Mouse (Mus musculus) urinary bladder, postnatal 4 days (tissue): ENCODE data around the gene Rpf1.

Experiments
- DNase-seq, 2 experiments: peaks; one replicate each; pipeline ENCODE4 v3.0.0; 2021 to 2022; ENCODE audit warnings: low spot score in 2 of 2

Gene Rpf1

DNA sequence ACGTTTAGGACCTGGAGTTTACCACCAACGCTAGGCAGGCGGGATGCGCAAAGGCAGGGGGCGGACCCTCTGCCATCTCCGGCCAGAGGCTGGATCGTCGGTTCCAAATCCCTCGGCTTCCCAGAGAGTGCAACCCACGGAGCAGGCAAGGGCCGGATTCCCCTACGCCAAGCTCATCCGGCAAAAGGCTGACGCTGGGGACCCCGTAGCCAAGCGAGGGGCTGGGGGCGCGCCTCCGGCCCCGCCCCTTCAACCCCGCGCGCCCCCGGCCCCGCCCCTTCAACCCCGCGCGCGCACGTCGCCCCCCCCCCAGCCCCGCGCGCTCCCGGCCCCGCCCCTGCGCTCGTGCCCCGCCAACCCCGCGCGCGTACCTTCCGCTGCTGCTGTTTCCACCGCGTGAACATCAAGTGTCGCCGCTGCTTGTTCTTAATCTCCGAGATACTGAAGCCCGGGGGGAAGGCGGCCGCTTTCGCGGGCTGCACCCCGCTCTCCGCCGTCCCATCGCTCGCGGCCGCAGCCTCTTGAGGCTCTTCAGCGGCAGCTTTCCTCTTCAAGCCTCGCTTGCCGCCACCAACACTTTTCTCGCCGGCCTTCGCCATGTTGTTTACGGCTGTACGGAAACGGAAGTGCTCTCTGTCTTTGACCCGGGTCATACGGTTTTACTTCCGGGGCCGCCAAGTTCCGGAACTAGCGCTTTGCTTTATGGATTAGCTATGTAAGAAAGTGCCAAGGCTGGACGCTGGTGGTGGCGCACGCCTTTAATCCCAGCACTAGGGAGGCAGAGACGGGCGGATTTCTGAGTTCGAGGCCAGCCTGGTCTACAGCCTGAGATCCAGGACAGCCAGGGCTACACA lies at the start of gene Rpf1:
Rpf1 (minus strand) TSS at position 632 of the 854 bp plus-strand sequence.
- DNase-seq: peak; percentile 84 to 86

DNA sequence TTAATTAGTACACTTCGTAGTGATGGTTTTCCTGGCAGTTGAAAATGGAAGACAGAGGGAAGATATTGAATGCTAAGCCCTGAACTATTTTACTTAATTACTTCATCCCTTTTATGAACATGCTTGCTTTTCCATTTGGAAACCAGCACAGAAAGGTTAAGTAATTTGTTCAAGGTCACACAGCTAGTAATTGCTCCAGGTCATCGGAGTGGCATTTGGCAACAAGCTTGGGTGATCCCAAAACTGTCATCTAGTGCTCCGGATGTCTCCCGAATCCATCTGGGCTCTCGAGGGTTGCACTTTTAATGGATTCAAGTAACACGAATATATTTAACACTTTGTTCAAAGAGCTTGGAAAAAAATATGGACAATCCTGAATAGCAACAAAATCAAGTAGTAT lies 49.7 kb upstream of the Rpf1 start:
- no peak for DNase-seq

DNA sequence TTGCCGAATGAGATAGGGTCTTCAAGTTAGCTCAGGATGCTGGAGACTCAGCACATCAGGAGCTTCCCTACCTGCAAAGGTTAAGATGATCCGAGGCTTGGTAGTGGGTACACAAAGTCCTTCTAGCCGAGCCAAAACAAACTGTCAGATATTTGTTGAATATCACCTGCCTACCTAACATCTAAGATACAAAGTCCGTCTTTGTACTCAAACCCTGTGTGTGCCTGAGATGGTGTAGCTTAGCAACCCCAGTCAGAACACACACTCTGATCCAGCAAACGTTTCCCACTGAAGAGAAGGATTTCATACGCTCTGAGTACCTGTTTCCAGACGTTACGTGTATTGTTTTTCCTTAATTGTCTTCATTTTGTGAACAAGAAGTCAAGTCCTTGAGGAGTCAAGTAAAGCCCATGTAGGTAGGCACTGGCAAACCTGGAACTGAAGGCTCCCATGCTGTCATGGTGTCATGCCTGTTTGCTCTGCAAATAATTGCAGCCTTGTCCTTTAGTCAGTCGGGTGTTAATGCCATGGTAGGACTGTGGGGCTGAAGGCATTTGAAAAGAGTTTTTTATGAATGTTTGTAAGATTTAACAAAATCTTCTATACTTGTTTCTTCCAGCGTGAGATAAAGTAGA lies 49.0 kb upstream of the Rpf1 start, which contains the start of gene Uox:
Uox (plus strand) TSS at position 279 of the 635 bp plus-strand sequence.
- DNase-seq: no peak

DNA sequence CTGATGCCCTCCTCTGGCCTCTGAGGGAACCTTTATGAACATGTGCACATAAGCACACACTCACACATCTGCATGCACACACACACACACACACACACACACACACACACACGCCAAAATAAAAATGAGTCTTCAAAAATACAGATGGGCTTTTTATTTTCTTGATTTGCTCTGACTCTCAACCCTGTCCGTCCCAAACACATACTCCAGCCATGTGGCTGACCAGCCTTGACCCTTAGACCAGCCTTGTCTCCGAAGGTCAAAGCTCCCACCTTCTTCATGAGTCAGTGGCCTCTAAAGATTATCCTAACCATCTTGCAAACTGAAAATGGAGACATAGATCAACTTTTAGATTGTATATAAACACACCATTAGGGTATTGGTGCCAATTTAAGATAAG lies 48.4 kb upstream of the Rpf1 start:
- no peak for DNase-seq

DNA sequence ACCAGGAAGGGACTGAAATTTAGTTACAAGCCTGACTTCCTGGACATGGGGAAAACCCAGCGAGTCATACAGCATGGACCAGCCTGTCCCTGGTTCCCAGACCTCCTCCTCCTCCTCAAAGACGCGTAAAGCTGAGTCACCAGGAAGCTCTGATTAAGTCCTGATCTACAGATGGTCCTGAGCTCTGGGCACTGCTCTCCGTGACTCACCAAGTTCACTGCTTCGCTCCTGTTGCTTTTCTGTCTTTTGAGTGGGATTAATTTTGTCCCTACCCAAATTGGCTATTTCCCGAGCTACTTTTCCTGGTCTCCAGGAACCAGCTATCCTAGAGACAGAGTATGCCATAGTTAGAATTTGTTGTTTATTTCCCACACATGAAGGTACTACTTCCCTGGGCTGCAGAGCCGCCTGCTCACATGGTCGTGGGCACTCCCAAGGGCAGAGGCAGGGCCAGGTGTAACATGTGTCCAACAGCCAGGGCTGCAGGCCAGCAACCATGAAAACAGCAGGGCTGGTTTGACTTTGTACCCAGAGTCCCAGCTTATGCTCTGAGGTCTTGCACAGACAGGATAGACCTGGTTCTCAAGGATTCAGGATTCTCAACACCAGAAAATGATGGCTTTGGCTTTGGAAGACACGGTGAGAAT lies 46.8 kb upstream of the Rpf1 start:
- no peak for DNase-seq

DNA sequence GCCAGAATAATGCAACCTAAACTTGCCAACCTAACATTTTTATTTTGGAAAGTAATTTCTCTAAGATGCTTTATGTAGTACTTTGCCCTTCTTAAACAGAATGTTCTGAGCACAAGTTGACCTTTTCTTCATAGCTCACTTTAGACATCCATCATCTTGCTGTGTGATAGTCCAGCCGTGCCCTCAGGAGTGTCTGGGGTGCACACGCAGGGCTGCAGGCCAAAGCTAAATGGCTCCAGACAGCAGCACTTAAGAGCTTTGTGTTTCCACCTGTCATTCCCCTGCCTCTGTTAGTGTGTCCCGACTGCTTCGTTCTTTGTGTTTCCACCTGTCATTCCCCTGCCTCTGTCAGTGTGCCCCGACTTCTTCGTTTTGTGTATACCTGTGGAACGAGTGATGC lies 46.1 kb upstream of the Rpf1 start:
- DNase-seq: no peak

DNA sequence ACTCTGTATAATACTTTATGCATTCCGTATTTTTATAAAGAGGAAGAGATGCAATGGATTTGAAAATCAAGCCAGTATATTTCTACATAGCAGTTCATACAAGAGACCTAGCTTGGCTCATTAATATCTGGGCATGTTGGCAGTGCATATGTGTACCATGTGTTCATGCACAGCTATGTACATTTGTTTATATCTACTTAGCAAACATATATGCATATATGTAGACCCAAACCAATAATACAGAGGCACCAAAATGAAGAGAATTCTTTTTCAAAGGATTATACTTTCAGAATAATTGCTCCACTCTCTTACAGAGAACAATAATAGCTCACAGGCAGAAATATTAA lies 43.8 kb upstream of the Rpf1 start:
- no peak for DNase-seq

DNA sequence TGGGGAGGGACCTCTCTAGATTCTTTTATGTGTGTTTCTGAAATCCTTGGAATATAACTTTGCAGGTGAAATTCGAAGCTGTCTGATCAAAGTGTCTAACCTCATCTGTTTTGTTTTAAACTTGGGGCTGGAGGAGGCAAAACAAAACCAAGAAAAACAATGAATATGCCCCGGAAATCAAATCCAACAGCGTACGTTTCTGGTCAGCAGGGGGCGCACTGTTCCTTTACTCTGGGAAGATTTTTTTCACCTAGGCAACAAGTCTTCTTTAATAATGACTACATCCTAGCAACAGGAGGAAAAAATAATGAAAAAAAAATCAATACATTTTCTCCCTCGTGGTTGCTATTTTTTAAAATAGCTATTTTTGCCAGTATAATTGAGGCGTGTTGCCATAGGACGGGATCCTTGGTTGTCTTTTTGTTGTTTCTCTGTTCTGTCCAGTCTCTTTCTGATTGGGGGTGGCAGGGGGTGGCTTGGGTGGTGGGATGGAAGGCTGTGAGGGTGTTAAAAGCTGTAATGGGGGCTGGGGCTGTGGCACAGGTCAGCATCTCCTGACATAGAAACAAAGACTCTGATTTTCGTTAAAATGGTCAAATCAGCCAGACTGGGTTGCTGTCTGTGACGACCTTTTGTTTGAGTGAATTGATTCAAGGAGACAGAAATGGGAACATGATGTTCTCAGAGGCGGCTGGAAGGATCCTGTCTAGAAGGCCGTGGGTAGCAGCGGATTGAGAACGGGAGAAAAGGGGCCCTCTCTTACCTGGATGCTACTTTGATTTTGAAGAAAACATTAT lies 43.2 kb upstream of the Rpf1 start:
- DNase-seq: peak; percentile 36 to 79

DNA sequence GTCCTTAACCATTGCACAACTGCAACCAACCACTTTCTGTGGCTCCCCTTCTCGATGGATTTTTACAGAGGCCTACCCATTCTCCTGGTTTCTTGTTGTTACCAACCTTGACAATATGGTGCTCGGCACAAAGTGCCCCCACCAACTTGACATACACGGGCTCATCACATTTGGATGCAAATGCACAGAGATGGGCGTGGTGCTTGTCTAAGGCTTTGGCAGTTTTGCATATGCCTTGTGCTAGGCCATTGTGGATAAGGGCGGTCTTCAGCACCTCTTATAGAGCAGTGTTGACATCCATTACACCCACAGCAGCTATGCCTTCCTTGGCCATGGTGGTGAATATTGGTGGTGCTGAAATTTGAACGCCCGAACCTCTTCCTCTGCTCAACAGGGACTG lies 41.7 kb upstream of the Rpf1 start:
- no peak for DNase-seq

DNA sequence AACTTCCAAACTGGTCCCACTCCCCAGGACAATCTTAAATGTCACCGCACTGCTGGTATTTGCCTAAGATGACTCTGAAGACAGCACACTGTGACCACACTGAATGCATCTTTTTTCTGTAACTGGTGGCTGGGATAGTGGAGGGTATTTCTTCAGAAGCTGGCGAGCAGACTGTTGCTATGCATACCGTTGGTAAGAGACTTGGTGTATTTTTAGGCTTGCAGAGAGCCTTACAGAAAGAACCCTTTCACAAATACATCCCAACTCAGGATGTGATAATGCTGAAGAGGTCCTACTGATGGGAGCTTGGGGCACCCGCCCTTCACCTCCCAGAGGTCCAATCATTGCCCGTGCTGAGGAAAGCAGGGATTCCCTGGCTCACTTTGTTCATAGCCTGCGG lies 36.3 kb upstream of the Rpf1 start:
- DNase-seq: no peak

DNA sequence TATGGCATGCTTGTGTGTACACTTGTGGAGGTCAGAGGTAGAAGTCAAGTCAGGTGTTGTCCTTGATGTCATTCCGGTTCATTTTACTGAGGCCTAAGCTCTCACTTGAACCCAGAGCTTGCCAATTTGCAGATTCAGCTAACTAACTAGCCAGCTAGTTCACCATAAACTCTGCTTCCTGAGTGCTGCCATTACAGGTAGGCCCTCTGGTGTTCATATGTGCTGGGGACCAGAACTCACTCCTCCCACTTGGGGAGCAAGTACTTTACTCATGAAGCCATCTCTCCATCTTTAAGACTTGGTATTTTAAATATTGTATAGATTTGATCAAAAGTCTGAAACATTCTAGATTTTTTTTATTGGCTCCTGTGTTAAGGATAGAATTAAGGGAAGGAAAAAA lies 35.3 kb upstream of the Rpf1 start:
- no peak for DNase-seq

DNA sequence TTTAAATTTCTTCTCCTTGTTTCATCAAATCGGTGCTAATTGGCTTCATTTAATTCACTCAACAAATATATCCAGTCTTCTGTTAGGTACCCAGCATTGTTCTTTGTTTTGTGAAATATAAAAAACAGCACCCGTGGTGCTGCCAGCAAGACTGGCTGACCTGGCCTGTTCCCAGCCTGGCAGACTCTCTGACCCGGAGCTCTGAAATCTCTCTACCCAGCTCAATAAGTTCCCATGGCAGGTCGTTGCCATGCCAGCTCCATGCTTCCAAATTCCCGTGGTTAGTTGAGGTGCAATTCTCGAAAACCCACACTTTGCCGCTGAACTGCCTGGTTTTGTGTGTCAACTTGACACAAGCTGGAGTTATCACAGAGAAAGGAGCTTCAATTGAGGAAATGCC lies 33.6 kb upstream of the Rpf1 start:
- no peak for DNase-seq

DNA sequence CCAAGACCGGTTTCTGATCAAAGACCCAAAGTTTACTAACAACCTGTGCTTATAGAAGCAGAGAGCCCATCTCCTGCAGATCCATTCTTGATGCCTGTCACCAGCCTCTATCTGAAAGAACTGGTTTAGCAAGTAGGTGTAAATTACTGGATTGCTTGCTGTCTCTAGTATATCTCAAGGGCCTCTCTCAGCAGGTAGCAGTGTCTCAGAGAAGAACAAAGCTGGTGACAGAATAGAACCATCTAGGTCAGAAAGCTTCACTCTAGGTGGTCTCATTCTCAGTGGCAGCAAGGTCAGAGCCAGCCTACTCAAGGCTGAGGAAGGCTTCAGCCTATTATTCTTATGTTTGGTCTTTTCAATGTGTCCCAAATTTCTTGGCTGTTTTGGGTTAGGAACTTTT lies 22.4 kb upstream of the Rpf1 start:
- no peak for DNase-seq

DNA sequence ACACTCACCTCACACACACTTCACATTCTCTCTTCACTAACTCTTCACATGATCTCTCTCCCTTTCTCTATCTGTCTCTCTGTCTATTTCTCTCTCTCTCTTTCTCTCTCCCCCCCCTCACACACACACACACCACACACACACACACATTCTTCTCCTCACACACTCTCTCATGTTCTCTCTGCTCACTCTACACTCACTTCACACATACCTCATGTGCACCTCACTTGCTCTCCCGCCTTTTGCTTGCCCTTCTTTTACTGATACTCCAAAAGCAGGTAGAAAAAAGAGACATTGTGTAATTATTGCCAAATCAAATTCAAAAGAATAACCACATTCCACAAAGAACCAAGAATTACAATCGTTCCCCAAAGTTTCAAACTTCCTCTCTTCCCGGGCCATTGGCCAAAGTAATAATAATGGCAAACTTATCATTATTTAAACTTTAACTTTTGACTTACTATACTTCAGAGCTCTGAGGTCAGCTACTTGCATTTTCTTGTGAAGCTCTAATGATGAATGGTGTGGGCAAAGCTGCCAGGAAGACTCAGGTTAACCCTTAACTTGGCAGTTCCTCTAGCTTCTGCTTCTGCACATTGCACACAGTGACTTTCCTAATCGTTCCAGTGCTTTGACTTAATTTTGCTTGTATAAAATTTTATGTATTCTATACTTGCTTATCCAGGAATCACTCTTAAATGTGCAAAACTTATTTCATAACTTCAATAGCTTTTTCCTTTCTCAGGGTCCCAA lies 19.5 kb upstream of the Rpf1 start:
- no peak for DNase-seq

DNA sequence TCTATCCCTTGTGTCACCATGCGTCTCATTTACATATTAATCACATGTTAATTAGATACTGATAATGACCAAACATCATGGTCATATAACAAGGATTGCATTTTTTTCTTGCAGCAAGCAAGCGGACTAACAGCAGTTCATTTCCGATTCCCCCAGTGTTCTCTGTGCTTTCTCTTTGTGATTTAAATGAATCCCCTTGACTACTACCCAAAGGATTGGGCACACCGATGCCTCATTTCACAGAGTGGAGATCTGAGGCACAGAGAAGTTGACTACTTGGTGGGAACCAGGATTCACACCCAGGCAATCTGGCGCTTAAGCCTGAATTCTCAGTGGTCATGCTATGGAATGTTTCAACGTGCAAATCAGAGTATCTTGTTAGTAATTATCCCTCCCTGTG lies 13.8 kb upstream of the Rpf1 start:
- no peak for DNase-seq

DNA sequence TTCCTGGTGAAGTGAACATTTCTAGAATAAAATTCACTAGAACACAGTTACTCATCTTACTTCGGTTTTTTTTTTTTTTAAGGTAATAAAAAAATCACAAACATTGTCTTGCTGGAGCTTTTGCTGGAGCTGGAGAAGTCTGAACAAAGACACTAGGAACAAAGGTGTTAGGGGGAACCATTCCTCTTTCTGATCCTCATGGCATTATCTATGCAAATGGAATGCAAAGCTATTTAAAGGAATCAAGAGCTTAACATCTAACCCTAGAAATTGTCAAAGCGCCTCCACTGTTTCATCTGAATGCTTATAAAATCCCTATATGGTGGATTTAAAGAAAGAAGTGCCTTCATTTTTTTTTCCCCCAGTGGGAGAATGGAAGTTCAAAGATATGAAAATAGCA lies 7.1 kb upstream of the Rpf1 start:
- no peak for DNase-seq

DNA sequence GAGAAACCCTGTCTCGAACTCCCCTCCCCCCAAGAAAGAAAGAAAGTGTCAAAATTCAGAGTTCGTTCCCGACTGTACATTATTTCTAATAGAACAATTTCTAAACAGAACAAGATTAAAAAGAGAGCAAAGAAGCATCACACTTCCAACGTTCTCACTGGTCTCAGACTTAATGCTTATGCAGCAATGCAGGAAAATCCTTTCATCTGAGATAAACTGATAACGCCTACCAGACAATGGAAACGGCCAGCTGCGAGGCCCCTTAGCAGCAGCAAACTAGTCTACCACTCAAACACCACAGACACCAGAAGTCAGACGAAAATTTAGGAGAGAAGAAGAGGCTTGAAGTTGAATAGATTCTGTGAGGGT lies 407 bp upstream of the Rpf1 start:
- no peak for DNase-seq

DNA sequence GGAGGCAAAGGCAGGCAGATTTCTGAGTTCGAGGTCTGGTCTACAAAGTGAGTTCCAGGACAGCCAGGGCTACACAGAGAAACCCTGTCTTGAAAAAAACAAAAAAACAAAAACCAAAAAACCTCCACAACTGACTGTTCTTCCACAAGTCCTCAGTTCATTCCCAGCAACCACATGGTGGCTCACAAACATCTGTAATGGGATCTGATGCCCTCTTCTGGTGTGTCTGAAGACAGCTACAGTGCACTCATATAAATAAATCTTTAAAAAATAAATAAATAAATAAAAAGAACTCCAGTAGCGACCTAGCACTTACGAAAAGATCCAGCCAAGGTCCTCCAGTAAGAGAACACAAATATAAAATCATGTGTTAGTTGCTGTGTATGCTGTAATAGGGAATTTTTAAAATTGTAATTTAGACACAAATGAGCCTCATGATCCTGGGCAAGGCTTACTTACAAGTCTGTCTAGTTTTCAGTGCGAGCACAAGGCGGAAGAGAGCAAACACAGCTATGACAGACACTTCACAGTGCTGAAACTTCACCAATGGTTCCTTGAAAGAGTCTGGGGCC lies 917 bp downstream of the Rpf1 start:
- DNase-seq: no peak

DNA sequence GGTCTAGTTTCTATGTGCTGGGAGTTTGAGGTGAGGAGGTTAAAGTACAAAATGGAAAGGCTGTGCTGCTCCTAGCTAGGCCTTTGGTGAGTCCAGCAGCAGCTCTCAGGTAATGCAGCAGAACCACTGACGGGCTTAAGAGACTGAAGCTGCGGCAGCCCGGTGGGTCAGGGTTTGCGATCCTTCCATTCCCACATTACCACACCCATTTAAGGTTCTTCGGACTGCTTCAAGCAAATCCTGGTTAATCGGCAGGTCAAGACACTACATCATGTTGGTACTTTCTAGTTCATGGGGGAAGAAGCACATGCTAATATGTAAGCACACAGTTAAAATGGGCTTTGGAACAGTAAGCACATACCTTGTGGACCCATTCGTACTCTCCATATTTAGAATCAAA lies 14.5 kb downstream of the Rpf1 start:
- no peak for DNase-seq

DNA sequence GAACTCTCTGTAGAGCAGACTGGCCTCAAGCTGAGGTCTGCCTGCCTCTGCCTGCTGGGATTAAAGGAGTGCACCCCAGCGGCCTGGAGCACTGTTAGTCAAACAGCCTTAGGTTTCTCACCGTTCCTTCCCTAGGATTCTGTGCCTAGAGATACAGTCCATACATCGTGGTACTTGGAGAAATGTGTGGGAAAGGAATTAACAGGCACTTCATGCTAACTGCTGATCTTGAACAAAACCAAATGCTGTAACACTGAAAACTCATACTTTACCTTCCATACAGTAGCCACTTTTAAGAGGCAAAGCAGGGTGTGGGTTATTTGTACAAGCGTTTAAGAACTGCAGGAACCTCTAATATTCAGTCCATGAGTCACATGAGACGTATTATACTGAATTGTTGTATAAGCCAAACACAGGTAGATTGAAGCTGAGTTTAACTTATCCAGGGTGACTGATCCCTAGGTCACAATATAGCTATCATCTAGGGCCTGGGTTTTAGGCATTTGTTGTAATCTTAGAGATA lies 19.6 kb downstream of the Rpf1 start:
- DNase-seq: no peak

DNA sequence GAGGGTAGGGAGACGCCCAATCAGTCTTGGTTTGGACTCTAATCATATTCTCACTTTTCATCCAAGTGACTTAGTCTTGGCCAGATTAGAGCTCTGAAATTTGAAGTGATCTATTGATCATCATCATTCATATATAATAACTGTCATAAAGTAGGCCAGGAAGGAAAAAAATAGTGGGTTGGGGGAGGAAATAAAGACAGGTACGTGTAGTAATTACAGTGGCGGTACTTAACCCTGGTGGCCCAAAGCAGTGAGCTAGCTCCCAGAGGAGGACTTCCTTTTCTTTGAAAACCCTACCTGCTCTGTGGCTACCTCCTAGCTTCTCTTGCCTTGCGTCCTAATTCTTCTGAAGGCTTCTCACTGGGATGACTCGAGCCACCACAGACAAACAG lies 20.4 kb downstream of the Rpf1 start:
- no peak for DNase-seq
